Mouse (Mus musculus) heart, embryonic 12.5 days (tissue): Measurements from ENCODE around the gene Gadl1. TPM values are rescaled to one million over a fixed set of nuclear protein-coding genes. Genes with fewer than 3 reads are reported as not detected.

Source experiments
- ATAC-seq: fragments of 200-750 bp; cut with Nextera tagmentation; 2 replicates; pipeline ENCODE4 v1.8.0; 2017; ENCODE audit warnings: moderate TSS enrichment, moderate library complexity; ENCODE audit not compliant: insufficient number of reproducible peaks, low FRiP score
- H3K27ac ChIP-seq: fragments of 300-500 bp; sonication (generic); 2 replicates; pipeline ENCODE4 v1.5.1; 2016; ENCODE audit warnings: mild to moderate bottlenecking, moderate library complexity; ENCODE audit not compliant: poor library complexity, severe bottlenecking
- H3K27me3 ChIP-seq: fragments of 300-500 bp; sonication (generic); replicated peaks from 2 replicates; pipeline ENCODE4 v1.6.1; 2016; ENCODE audit warnings: mild to moderate bottlenecking, moderate library complexity
- H3K36me3 ChIP-seq: fragments of 300-500 bp; sonication (generic); 2 replicates; pipeline ENCODE4 v1.6.1; 2016; ENCODE audit warnings: mild to moderate bottlenecking, moderate library complexity
- H3K4me1 ChIP-seq: fragments of 300-500 bp; sonication (generic); replicated peaks from 2 replicates; pipeline ENCODE4 v1.6.1; 2016; ENCODE audit warnings: mild to moderate bottlenecking
- H3K4me2 ChIP-seq: fragments of 300-500 bp; sonication (generic); 2 replicates; pipeline ENCODE4 v1.6.1; 2016; ENCODE audit warnings: mild to moderate bottlenecking, moderate library complexity
- H3K4me3 ChIP-seq: fragments of 300-500 bp; sonication (generic); 2 replicates; pipeline ENCODE4 v1.5.1; 2016; ENCODE audit warnings: mild to moderate bottlenecking
- H3K9ac ChIP-seq: fragments of 300-500 bp; sonication (generic); 2 replicates; pipeline ENCODE4 v1.6.1; 2016; ENCODE audit warnings: mild to moderate bottlenecking, moderate library complexity
- H3K9me3 ChIP-seq: fragments of 300-500 bp; sonication (generic); replicated peaks from 2 replicates; pipeline ENCODE4 v1.6.1; 2016; ENCODE audit warnings: mild to moderate bottlenecking, moderate library complexity
- WGBS: fragments of 180-500 bp; shearing (Covaris S2); methylation state at CpG from one replicate; pipeline ENCODE4 v1.1.7; 2016; 5-methylcytosine and 5-hydroxymethylcytosine counted together
- polyA plus RNA-seq: library from polyadenylated mRNA; unstranded; fragments of >200 nt; fragmentation: Nextera tagmentation; extraction: Ambion mirVana; gene quantifications from 2 replicates; pipeline ENCODE4 v1.2.1, GENCODE M21; 2016

Gadl1 gene
- polyA plus RNA-seq, 1 experiment from 2014 or later = 0.46 TPM

- Histone ChIP-seq H3K9ac (no peak overlapping the region), H3K9me3 (peaks cover 10% of the 10 kb centered on the region; the same call in 1 of the 2 replicates), H3K36me3 (peaks cover 51% of the 10 kb centered on the region), H3K27me3 (no peaks in the 10 kb centered on the region), H3K4me1 (peaks cover 17% of the 10 kb centered on the region; the same call in 1 of the 2 replicates), H3K27ac (no peak overlapping the region), H3K4me3 (no peak overlapping the region), H3K4me2 (no peak overlapping the region)
- no peak for ATAC-seq
- WGBS = 68% methylated on average over 9 of the region's 9 CpGs
These were observed 202.1 kb downstream of the Gadl1 start for GRCm38 (mm10) chr9:116111149-116111970.

DNA sequence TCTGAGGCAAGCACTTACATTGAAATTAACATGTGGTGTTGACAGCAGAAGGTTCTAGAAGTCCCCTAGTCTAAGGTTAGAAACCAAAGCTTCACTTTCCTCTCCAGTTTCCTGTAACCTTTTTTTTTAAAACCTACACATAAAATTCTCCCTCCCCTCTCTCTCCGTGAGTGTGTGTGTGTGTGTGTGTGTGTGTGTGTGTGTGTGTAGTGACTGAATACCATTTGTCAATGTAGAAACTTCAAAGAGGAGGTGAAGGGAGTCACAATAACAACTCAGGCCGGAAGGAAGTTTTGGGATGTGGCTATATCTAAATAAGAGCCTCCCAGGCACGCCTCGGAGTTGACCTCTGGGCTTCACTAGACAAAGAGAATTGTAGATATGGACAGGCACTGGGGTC lies 205.1 kb downstream of the Gadl1 start:
- Histone ChIP-seq H3K4me2 (no peak overlapping the region), H3K27ac (peak overlapping the region; percentile 33), H3K36me3 (peaks cover 33% of the 10 kb centered on the region), H3K4me1 (peaks cover 17% of the 10 kb centered on the region; the same call in 1 of the 2 replicates), H3K4me3 (no peak overlapping the region), H3K9me3 (peaks cover 5% of the 10 kb centered on the region; the same call in 1 of the 2 replicates), H3K27me3 (no peaks in the 10 kb centered on the region), H3K9ac (no peak overlapping the region)
- no peak for ATAC-seq
- WGBS = 49% methylated on average over 4 of the region's 4 CpGs

- WGBS = 93% methylated on average over 7 of the region's 7 CpGs
These were observed 206.6 kb downstream of the Gadl1 start for GRCm38 (mm10) chr9:116115875-116116274.

DNA sequence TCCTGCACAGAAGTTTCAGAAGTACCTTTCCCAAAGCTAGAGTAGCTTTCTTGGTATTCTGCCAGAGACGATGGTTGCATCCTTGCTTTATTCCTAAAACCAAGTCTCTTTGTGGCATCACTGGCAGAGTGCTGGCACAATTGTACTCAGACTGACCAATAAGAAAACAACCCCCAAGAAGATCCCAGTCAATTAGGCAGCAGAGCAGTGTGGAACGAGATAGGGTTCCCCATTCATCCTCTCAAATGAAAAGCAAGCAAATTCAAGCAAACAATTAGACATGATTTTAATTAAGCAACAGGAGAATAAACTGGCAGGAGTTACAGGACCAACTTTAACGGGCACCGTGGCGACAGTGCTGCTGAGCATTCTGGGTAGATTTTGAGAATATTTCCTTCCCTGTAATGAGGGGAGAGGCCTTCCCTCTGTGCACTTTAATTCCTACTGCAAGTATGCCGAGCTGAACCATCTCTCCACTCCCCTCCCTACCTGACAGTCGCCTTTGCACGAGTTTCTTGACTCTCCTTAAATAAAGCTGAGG lies 209.1 kb downstream of the Gadl1 start:
- Histone ChIP-seq H3K4me1 (peaks cover 18% of the 10 kb centered on the region), H3K4me3 (no peak overlapping the region), H3K9ac (no peak overlapping the region), H3K27ac (no peak overlapping the region), H3K9me3 (no peaks in the 10 kb centered on the region), H3K27me3 (no peaks in the 10 kb centered on the region), H3K36me3 (peaks cover 28% of the 10 kb centered on the region), H3K4me2 (no peak overlapping the region)
- 80% methylated on average over 8 of the region's 8 CpGs for WGBS
- ATAC-seq = no peak

More at GRCm38 (mm10) chr9:116115875-116116274, 206.6 kb downstream of the Gadl1 start:
- no peak overlapping the region for H3K4me3 ChIP-seq
- ATAC-seq = no peak
- no peaks in the 10 kb centered on the region for H3K27me3 ChIP-seq
- H3K4me1 ChIP-seq = peaks cover 19% of the 10 kb centered on the region
- H3K36me3 ChIP-seq = peaks cover 20% of the 10 kb centered on the region
- H3K9ac ChIP-seq = no peak overlapping the region
- no peak overlapping the region for H3K27ac ChIP-seq
- H3K4me2 ChIP-seq = no peak overlapping the region
- no peaks in the 10 kb centered on the region for H3K9me3 ChIP-seq

DNA sequence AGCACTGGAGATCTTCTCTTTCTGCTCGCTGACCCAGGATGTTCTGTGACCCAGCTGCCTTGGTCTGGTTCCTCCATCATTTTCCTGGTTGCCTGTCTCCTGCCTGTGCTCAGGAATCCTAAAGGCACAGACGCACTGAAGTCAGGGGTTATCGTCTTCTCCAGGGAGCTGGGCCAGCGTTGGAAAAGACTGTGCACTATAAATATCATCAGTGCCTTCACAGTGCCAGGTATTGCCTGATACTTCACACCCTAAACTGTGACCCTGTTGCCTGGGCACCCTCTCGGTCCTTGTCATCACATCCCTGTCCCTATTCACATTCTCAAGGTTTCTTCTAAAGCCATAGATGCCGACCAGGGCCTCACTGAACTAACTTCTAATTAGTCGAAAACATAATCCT lies 210.7 kb downstream of the Gadl1 start:
- Histone ChIP-seq H3K4me3 (no peak overlapping the region), H3K4me2 (no peak overlapping the region), H3K36me3 (peaks cover 34% of the 10 kb centered on the region), H3K4me1 (peaks cover 21% of the 10 kb centered on the region), H3K9me3 (no peaks in the 10 kb centered on the region), H3K9ac (no peak overlapping the region), H3K27me3 (no peaks in the 10 kb centered on the region), H3K27ac (no peak overlapping the region)
- 44% methylated on average over 7 of the region's 7 CpGs for WGBS
- no peak for ATAC-seq

DNA sequence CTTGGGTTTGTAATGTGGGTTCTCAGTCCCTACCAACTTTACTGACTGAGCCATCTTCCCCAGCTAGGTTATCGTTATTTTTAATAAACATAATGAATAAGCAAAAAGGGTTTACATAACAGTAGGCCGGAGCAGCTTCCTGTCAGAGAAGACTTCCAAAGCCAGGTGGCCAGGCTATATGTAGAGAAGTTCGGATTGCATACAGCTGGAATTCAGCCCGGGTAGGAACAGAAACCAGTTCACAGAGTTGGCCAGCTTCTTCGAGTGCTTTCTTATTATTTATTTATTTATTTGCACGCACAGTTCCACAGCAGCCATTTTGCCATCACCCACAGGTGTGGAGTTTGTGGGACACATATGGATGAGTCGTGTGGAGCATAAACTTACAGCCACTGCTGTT lies 212.2 kb downstream of the Gadl1 start:
- no peaks in the 10 kb centered on the region for H3K27me3 ChIP-seq
- 85% methylated on average over 7 of the region's 7 CpGs for WGBS
- H3K4me1 ChIP-seq = peaks cover 18% of the 10 kb centered on the region
- H3K4me3 ChIP-seq = no peak overlapping the region
- no peak for ATAC-seq
- no peak overlapping the region for H3K9ac ChIP-seq
- peaks cover 38% of the 10 kb centered on the region for H3K36me3 ChIP-seq
- no peaks in the 10 kb centered on the region for H3K9me3 ChIP-seq
- no peak overlapping the region for H3K27ac ChIP-seq
- H3K4me2 ChIP-seq = no peak overlapping the region

DNA sequence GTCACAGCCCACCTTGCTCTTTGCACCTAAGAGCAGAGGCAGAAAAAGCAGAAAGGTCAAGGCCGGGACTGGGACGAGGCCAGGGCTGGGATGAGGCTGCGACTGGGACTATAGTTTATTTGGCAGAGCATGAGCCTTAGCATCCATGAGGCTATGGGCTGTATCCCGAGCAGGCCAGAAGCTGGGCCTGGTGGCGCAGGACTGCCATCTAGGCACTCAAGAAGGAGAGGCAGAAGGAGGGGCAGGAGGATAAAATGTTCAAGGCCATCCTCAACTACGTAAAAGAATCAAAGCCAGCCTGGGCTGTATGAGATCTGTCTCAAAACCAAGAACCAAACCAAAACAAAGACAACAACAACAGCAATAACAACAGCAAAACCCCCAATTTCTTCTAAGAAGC lies 213.3 kb downstream of the Gadl1 start:
- no peaks in the 10 kb centered on the region for H3K9me3 ChIP-seq
- H3K27ac ChIP-seq = peak overlapping the region; percentile 74
- H3K4me2 ChIP-seq = no peak overlapping the region
- WGBS = 84% methylated on average over 6 of the region's 6 CpGs
- peaks cover 46% of the 10 kb centered on the region for H3K36me3 ChIP-seq
- peaks cover 18% of the 10 kb centered on the region for H3K4me1 ChIP-seq
- H3K27me3 ChIP-seq = no peaks in the 10 kb centered on the region
- H3K4me3 ChIP-seq = no peak overlapping the region
- no peak for ATAC-seq
- H3K9ac ChIP-seq = no peak overlapping the region

- peak; percentile 70 for ATAC-seq
- peaks cover 46% of the 10 kb centered on the region for H3K36me3 ChIP-seq
- H3K27ac ChIP-seq = peak overlapping the region; percentile 74
- no peak overlapping the region for H3K4me3 ChIP-seq
- WGBS = 45% methylated on average over 9 of the region's 9 CpGs
- H3K9ac ChIP-seq = no peak overlapping the region
- H3K4me2 ChIP-seq = no peak overlapping the region
- peaks cover 18% of the 10 kb centered on the region for H3K4me1 ChIP-seq
- H3K9me3 ChIP-seq = no peaks in the 10 kb centered on the region
- H3K27me3 ChIP-seq = no peaks in the 10 kb centered on the region
These were observed 213.8 kb downstream of the Gadl1 start for GRCm38 (mm10) chr9:116122969-116123589.
